Mouse (Mus musculus) urinary bladder, adult 18-20 months (tissue): Measurements from ENCODE around the gene Lix1.

Experiments used
- DNase-seq, 2 experiments: peaks; one replicate each; pipeline ENCODE4 v3.0.0; 2022; ENCODE audit warnings: low spot score in 2 of 2, mixed read lengths in 2 of 2

Gene Lix1

GRCm38 (mm10) chr17:17402222-17403004 is at the start of gene Lix1:
TSS of gene Lix1 (plus strand) at chr17:17402672.
- no peak for DNase-seq

DNA sequence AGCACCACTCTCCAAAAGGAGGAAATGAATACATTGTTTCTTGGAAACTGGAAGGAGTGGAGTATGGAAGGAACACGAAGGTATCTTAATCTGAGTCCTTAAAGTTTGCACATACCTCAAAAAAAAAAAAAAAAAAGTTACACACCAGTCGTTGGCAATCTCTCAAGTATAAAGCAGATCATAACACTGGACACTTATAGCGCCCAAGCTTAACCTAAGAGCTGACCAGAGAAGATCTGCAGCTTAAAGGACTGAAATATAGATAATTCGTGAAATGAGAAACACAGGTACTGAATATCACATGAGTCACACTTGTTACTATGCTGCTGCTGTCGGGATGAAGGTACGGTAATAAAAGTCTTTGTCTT is 28.9 kb upstream of the Lix1 start:
- DNase-seq, result no peak

DNA sequence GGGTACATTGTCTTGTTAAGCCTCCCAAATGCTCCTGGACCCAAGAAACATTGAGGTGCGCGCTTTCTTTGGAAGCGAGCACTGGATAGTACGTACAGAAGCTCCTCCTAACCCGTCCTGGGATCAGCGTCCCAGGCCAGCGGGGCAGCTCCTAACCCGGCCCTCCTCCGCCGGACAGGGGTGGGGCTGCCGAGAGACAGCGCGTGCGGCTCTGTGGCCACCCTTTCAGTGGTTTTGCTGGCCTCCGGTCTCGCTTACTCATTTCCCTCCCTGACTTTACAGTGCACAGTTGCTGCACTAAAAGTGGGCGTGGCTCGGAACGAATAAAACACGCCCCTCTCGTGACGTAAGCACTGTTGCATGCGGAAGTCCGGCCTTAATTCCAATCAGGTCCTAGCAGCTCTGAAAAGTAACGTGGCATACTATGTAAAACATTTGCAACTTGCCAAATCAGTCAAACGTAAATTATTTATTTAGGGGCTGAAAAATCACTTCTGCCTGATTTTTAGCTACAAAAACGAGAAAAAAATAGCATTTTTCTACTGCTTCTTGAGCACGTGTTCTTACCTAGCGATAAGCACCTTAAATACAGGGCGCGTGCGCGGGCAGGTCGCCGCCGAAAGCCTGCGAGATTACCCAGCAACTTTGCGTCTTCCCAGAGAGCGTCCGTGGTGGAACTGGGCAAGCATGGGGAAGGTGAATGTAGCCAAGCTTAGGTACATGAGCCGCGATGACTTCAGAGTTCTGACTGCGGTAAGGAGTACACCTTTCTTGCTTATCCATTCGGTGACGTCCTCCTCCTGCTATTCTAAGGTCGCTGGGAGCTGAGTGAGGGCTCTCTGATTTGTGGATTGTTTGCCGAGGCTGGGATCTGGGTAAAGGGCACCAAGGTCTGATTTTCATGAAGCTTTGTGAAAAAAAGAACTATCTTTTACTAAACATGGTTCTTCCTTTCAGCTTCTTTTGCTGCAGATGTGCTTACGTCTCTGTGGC is 28.3 kb upstream of the Lix1 start, which contains the start of gene Riok2:
Riok2 (plus strand) TSS at position 392 of the 993 bp plus-strand sequence.
- DNase-seq, result peak; percentile 84 to 96

DNA sequence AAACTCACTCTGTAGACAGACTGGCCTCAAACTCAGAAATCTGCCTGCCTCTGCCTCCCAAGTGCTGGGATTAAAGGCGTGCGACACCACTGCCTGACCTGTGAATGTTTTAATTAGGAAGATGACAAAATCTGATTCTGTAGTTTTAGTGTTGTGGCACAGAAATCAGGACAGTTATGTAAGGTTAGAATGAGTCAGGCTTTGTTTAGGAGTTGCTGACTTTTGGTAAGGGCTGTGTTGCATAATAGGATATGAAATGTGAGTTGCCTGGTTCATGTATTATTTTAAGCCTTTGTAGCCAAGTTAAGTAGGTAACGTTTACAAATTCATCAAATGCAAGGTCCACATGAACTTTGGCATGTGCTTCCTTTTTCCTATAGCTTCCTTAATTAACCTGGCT is 26.9 kb upstream of the Lix1 start:
- no peak for DNase-seq

GRCm38 (mm10) chr17:17383703-17384102 is 18.8 kb upstream of the Lix1 start:
- DNase-seq, result no peak

- no peak for DNase-seq
Observed at GRCm38 (mm10) chr17:17384502-17384901, 18.0 kb upstream of the Lix1 start.

DNA sequence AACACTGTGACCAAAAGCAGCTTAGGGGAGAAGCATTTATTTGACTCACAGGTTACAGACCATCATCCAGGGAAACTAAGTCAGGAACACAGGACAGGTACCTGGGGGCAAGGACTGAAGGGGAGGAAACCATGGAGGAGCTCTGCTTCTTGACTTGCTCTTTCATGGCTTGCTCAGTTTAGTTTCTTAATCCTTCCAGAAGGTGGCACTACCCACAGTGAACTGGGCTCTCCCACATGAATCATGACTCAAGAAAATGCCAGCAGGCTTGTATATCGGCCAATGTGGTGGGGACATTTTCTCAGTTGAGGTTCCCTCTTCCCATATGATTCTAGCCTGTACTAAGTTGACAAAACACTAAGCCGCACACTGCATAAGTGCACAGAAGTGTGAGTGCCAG is 16.4 kb upstream of the Lix1 start:
- no peak for DNase-seq

GRCm38 (mm10) chr17:17391823-17392222 is 10.6 kb upstream of the Lix1 start:
- no peak for DNase-seq

- DNase-seq, result no peak
Observed at GRCm38 (mm10) chr17:17392863-17393262, 9.6 kb upstream of the Lix1 start.

DNA sequence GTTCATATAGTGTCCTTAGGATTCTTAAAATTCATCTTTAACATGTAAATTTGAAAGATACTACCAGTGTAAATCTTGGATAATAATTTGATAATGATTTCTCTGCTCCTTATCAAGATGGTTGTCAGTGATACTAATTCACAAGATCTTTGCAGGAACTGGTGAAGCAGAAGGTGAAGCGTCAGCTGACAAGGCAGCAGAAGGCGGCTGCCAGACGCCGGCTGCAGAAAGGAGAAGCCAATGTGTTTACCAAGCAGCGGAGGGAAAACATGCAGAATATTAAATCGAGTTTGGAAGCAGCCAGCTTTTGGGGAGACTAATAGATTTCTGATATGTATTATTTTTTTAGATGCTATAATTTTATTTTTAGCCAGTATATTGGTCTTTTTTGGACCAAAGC is 9.2 kb upstream of the Lix1 start:
- DNase-seq, result no peak

GRCm38 (mm10) chr17:17394336-17394735 is 8.1 kb upstream of the Lix1 start:
- DNase-seq, result peak; percentile 44 to 52

DNA sequence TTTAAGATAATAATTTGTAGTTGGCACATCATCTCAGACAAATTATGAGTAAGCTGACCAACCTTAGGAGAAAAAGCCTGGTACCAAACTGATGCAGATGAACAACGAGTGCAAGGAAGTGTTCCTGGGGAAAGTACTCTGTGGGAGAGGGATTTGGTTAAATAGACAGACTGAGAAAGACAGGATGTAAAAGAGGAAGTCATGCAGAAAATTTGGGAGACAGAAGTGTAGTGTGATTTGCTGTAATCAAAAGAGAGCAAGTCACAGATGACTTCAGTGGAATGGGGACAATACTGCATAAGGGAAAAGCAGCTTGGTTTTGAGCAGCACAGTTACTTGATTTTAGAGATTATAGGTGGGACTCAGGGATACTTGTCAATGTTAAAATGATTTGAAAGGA is 5.6 kb upstream of the Lix1 start:
- no peak for DNase-seq

GRCm38 (mm10) chr17:17398664-17399063 is 3.8 kb upstream of the Lix1 start:
- no peak for DNase-seq

DNA sequence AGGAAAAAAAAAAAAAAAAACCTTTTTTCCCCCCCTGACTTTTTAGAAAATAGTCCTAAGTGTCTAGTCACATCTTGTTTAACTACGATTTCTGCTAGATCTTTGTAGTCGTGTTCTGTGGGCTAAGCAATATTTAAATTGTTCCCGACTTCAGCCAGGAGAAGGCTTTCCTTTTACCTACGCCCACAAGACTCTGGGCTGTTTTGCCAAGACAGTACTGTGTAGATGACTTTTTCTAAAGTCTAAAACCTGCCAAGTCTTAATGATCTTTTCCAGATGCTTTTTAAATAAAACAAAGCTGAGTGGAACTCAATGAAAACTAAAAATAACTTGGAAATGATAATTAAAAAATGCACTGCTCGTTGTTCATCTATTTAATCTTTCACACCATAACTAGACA is 566 bp downstream of the Lix1 start:
- no peak for DNase-seq

- DNase-seq, result no peak
Observed at GRCm38 (mm10) chr17:17403578-17404112, 1.2 kb downstream of the Lix1 start.

DNA sequence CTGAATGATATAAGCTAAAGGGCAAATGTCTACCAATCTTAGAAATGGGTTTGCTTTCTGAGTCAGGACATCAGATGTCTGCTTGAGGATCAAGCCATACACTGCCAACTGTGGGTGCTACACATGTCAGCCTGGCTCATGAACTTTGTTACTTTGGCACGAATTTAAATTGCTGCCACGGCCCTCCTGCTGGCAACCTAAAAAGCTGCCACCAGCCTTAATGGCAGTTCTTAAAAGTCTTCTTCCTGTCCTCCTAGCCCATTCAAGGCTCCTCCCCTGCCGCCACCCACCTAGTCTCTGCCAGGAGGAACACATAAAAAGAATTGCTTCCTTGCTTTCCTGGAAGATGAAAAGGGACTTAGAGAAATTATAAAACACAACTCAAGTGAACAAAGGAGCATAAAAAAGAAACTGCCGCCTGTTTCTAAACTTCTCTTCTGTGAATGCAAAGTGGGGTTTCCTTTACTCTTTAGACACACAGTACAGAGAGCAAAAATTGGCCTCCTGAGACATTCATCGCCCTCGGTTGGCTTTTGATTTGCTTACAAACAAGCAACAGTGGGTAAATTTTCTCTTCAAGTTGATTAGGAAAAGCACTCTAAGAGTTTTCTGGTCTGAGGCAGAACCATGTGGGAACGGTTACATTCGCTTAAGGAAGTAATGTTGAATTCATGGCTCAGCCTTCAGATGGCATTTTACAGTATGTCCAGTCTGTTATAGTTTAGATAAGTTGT is 2.5 kb downstream of the Lix1 start:
- DNase-seq, result no peak

GRCm38 (mm10) chr17:17405606-17406005 is 3.1 kb downstream of the Lix1 start:
- no peak for DNase-seq

DNA sequence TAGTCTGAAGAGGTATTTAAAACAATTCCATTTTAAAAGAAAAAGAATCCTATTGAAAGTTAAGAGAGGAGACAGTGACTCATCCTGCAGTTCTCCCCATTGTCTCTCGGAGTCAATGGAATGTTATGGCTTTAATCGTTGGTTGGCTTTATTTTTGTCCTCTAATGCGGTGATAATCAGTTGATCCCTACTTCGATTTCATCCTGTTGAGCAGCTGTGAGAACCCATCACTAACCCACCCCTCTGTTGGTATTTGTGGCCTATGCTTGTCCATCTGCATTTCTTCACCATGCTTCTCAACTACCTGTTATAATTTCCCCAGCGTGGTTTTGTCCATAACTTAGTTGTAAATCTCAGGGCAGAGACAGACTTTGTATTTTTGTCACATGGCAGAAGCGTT is 5.7 kb downstream of the Lix1 start:
- DNase-seq, result no peak

DNA sequence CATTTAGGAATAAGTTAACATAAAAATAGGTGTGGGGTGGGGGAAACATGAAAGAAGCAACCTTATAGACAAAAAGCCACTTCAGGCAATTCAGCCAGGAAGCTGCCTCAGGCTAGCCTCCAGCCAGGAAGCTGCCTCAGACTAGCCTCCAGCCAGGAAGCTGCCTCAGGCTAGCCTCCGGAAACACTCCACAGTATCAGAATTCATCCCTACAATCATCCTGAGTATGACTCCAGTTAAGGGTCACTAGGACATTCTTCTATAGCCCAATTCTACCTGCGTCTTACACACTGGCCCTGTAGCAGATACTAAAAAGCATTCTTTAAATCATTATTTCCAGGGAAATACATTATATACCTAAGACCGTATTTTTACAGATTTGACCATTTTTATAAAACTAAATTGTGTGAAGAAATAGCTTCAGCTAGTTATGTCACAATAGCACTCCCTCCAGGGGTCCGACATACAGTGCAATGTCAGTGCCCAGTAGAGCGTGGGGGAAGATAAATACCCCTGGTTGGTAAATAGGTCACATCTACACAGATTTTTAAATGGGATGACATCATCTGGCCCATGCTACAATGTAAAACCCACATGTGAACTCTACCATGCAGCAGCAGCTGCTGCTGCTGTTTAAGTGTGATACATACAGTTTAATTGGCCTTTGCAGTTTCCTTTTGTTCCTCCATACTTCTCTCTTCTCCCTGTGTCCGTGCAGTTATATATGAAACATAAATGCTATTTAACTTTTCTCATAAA is 6.4 kb downstream of the Lix1 start:
- DNase-seq, result no peak

DNA sequence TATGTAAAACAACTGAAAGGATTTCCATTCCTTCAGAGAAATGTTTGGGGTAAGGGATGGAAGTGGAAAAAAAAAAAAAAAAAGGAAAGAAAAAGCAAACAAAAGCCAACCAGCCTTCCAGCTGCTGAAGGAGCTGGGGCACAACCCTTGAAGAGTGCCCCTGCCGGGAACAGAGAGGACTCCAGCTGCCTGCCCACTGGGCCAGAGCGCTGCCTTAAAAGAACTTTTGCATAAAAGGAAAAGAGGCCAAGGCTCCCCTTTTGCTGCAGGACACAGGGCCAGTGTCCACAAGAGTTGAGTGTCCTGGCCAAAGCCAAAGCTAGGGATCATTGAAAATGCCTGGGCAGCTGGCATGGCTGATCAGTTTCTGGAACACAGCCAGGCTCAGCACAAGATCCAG is 7.1 kb downstream of the Lix1 start:
- no peak for DNase-seq

DNA sequence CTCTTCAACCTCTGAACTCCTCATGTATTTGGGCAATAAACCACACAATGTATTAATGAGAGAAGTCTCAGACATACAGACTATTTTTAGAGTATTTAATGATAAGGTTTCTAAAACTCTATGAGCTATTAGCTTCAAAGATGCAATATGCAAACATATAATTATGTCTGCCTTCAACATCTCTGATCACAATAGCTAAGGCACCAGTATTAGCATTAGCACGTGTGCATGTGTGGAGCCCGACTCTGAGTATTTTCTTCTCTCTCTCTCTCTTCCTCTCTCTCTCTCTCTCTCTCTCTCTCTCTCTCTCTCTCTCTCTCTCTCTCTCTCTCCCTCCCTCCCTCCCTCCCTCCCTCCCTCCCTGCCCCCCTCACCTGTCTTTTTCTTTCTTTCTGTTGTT is 9.0 kb downstream of the Lix1 start:
- DNase-seq, result no peak
